Mouse (Mus musculus) thymus, adult 18-20 months (tissue): ENCODE measurements around the gene Lrfn2.

ENCODE experiments used
- DNase-seq, 2 experiments: peaks; one replicate each; pipeline ENCODE4 v3.0.0; 2022; ENCODE audit warnings: mixed read lengths in 2 of 2

Lrfn2 gene

DNA sequence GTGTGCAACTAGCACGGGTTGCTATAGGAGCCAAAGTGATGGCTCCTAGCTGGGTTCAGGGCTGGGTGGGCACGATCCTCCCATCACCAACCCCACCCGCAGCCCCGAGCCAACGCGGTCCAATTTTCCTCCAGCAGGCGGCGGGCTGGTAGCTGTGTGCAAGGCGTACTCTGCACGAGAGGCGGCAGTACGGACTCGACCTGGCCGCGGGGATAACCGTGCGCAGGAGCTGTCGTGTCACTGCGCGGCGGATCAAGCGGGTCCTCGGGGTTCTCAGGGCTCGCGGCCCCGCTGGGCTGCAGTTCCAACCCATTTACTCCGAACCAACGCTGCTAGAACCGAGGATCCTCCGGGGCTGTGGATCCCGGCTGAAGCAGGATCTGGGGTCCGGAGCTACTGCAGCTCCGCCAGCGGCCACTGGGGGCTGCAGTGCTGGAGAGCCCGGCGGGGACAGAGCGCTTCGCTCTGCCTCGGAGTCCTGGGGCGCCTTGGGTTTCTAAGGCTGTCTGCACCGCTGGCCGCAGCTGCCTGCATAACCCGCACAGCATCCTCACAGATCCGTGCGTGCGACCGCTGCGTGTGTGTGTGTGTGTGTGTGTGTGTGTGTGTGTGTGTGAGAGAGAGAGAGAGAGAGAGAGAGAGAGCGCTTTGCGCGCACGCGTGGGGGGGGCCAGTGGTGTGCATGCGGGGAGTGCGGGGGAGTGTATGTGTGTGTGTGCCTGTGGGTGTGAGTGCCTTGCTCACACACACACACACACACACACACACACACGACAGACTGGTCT is at the start of gene Lrfn2:
Gene Lrfn2, plus strand, starts transcription at position 759 of the 785 bp plus-strand sequence.
- peak; percentile 14 to 30 for DNase-seq

GRCm38 (mm10) chr17:48887472-48888385 is 44.5 kb upstream of the Lrfn2 start:
- no peak for DNase-seq

- no peak for DNase-seq
These were observed 26.7 kb upstream of the Lrfn2 start for GRCm38 (mm10) chr17:48905286-48906040.

DNA sequence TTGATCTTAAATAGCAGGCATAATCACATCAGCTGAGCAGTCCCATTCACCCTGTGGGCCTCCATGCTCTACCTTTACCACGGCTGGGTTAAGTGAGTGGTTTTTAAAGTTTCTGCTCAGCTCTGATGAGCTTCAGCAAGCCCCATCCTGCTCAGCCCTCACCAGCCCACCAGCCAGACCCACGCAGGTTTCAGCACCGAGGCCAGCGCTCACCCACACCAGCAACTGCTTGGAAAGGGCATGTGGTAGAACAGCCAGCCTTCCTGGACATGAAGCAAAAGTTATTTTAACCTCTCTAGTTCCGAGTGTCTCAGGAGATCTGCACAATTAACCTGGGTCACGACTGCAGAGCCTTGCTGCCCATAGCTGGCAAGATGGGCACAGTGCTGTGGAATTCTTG is 18.7 kb upstream of the Lrfn2 start:
- DNase-seq: no peak

DNA sequence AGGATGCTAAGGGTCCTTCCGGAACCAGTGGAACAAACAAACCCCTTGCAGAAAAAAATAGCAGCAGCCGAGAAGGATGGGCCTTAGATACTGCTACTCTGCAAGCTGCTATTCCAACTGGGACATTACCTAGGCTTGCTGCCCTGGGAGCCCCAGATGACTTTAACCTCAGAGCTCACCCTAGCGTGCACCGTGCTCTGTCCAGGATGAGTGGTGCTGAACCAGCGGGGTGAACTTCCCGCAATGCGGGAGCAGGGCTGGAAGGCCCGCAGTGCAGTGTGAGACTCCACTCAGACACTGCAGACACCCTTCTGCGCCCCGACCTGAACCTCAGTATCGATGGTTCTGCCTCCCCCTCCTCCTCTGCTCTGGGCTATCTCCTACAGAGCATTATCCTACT is 14.8 kb upstream of the Lrfn2 start:
- DNase-seq: no peak

DNA sequence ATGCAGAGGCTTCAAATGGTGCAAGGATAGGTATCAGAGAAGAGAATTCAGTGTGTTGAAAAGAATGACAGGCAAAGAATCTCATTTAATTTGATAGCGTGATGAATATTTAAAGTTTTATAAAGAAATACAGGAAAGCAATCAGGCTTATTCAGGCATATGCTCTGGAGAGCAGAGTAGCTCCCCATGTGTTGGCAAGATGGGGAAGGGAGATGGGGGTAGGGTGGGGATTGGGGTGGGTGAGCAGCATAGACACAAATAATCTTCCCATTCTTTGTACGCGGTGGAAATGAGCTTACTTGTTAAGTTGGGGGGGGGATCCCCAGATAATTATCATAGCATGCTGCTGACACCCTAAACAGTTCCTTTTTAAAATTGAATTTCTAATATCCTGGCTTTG is 13.7 kb upstream of the Lrfn2 start:
- DNase-seq: no peak

DNA sequence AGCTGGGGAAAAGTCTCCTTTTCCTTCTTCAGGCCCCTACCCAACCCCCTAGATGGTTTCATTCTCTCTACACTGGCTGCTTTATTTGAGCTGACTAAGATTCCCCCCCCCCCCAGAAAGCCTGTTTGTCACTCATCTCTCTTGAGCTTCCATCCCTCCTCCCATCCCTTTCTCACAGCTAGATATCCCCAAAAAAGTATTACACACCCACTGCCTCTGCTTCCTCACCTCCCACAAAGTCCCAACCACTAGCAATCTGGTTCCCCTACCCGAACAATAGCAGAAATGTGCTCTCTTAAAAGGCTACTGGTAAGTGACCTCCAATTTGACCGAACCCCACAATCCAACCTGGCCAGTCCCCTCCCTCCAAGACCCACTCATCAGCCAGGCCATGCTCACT is 9.3 kb upstream of the Lrfn2 start:
- DNase-seq: no peak

DNA sequence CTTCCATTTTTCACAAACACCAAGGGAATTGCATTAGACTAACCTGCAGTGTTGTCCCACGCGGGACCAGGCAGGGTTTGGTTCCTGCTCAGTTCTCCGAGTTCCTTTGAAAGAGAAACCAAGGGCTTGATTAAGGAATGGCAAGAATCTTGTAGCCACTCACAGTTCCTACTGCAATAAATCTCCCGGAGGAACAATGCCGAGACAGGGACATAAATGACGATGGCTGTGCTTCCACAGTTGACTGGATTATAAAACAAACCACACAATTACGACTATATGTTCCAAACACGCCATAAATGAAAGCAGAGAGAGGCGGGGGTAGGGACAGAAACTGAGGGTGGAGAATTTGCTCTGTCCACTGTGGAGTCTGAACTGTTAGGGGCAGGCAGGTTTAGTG is 6.8 kb upstream of the Lrfn2 start:
- DNase-seq: no peak

GRCm38 (mm10) chr17:48930994-48931393 is 1.2 kb upstream of the Lrfn2 start:
- DNase-seq: no peak

GRCm38 (mm10) chr17:48932406-48932906 is 277 bp downstream of the Lrfn2 start:
- no peak for DNase-seq

GRCm38 (mm10) chr17:48932916-48933315 is 737 bp downstream of the Lrfn2 start:
- no peak for DNase-seq

GRCm38 (mm10) chr17:48935201-48935600 is 3.0 kb downstream of the Lrfn2 start:
- no peak for DNase-seq

GRCm38 (mm10) chr17:48936445-48937141 is 4.4 kb downstream of the Lrfn2 start:
- no peak for DNase-seq

GRCm38 (mm10) chr17:48938711-48939220 is 6.6 kb downstream of the Lrfn2 start:
- DNase-seq: no peak

DNA sequence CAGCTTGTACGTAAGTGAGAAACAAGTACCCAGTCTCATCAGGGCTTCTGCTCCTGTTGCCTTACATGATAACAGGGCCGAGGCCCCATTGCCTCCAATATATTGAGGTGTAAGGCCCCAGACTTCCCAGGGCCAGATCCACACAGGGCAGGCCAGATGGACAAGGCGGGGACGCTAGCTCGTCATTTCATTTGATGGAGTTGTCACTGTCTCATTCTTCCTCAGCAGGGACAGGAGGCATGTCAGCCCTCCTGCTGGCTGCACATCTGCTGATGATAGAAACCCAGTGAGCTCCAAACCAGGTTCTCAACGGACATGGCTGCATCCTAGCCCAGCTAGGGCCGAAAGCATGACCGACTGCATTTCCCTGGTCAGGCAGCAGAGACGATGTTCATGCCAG is 14.1 kb downstream of the Lrfn2 start:
- no peak for DNase-seq

GRCm38 (mm10) chr17:48946765-48947164 is 14.6 kb downstream of the Lrfn2 start:
- no peak for DNase-seq

- DNase-seq: no peak
These were observed 19.1 kb downstream of the Lrfn2 start for GRCm38 (mm10) chr17:48951250-48951649.

GRCm38 (mm10) chr17:48956033-48956631 is 24.0 kb downstream of the Lrfn2 start:
- DNase-seq: no peak

DNA sequence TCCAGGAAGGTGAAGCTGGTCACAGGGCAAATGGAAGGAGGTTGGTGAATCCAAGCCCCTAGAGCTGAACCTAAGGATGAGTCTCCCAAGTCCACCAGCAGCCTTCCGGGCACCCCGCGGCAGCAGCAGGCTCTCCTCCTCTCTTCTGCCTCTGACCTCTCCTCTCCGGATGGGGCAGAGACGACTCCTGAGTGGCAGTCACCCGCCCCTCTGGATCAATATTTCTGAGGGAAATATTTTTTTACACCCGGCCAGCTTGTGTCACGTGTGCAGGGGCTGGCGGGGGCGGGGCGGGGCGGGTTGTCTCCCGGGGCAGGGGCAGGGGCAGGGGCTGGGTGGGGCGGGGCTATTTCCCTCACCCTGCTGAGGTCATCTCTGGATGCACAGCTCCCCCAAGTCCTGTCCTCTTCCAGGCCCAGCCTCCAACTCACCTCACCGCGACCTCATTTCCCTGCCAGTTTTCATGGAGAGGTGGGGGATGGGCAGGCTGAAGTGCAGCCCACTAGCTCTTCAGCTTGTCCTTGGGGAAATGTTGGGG is 28.1 kb downstream of the Lrfn2 start:
- no peak for DNase-seq

DNA sequence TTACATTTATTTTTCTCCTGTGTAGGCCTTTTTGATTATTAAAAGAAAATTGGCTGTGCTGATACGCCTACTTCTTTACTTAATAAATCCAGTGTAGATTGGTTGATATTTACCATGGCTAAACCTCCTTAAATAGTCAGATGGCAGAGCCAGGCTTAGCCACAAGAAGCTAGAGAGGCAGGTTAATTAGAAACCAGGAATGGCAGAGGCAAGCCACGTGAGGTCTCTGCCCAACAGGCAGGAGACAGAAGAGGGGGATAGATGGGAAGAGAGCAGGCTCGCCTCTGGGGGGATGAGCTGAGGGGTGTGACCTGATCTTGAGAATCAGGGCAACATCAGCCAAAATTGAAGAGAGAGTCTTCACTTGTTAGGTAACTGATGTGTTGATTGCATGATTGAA is 30.5 kb downstream of the Lrfn2 start:
- no peak for DNase-seq

- DNase-seq: no peak
These were observed 31.6 kb downstream of the Lrfn2 start for GRCm38 (mm10) chr17:48963740-48964139.
